ENCODE assay signal across 17 mouse cellular contexts in the genomic region with DNA sequence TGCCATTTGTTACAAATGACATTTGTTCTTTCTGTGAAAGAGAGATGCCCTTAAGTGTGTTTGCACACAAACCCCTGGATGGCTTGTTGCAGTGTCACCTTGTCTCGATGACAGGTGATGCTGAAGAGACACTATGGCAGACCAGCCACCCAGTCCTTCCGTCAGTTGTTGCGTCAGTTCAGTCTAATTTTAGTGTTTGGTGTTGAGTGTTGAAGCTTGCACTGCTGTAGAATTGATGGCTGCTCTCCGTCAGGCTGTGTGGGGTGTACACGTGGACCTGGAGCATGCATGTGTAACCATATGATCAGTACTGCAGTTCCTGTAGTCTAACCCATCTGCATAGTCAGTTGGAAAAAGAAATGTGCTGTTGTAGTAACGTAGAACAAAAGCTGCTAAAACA.
DNase-seq lines count a peak whose midpoint lies in the region; ATAC-seq and TF ChIP-seq lines count a peak whose summit lies in the region.
"Had no signal": no experiment of that assay in that cellular context is flagged by ENCODE, and none has a peak within 500 bp of the region (broad histone marks: within the 10 kb centered on the region; RNA-seq: fewer than 3 reads in every experiment).

No protein-coding gene starts in this region.

- DNase-seq in layer of hippocampus, adult 9-11 months = peak; percentile 52
- DNase-seq in layer of hippocampus, postnatal 14 days (ENCODE audit: low spot score in 2 of 2) = no peak
- peak; percentile 52 for DNase-seq in right cerebral cortex, adult 18-20 months
- DNase-seq in right cerebral cortex, postnatal 4 days = no peak
- DNase-seq in telencephalon, adult 2 months (ENCODE audit: low read depth, low spot score) = peak; percentile 69
- DNase-seq in gastrocnemius, adult 2 months = no peak
- DNase-seq: adrenal gland, postnatal 25 days; cerebellum, adult 2 months; kidney, adult 11 months; kidney, postnatal 10 days; lung, adult 2 months; lung, postnatal 4 days had no signal

- peaks cover 27% of the 10 kb centered on the region for H3K36me3 ChIP-seq in heart, embryonic 15.5 days

- no peak overlapping the region for H3K9ac ChIP-seq in heart, embryonic 15.5 days
- H3K9ac ChIP-seq: forebrain, embryonic 15.5 days; midbrain, embryonic 13.5 days had no signal

- H3K27me3 ChIP-seq in heart, embryonic 15.5 days = no peaks in the 10 kb centered on the region
- H3K27me3 ChIP-seq: forebrain, embryonic 15.5 days; midbrain, embryonic 13.5 days had no signal

- ATAC-seq in heart, embryonic 15.5 days (replicated peaks; ENCODE audit: insufficient number of reproducible peaks, insufficient read depth, low FRiP score, low read depth) = peak; percentile 68
- ATAC-seq: forebrain, embryonic 15.5 days; hindbrain, embryonic 16.5 days; midbrain, embryonic 13.5 days had no signal

- WGBS in heart, embryonic 15.5 days = 55% methylated on average over 6 of the region's 6 CpGs

- no peaks in the 10 kb centered on the region for H3K9me3 ChIP-seq in heart, embryonic 15.5 days (replicated peaks)
- H3K9me3 ChIP-seq: forebrain, embryonic 15.5 days; midbrain, embryonic 13.5 days had no signal

- peak overlapping the region; percentile 19; the same call in 1 of the 2 replicates for H3K4me2 ChIP-seq in heart, embryonic 15.5 days
- H3K4me2 ChIP-seq: forebrain, embryonic 15.5 days; midbrain, embryonic 13.5 days had no signal

- peaks cover 57% of the 10 kb centered on the region for H3K4me1 ChIP-seq in heart, embryonic 15.5 days (replicated peaks)

- H3K4me3 ChIP-seq in heart, embryonic 15.5 days = no peak overlapping the region
- H3K4me3 ChIP-seq in gastrocnemius, adult 2 months = no peak overlapping the region
- H3K4me3 ChIP-seq: erythroblast, embryonic 14.5 days; forebrain, embryonic 15.5 days; midbrain, embryonic 13.5 days had no signal

- intact Hi-C loops in gastrocnemius, adult 2 months (cut with DNase I) = no loop called here

- TF ChIP-seq CTCF in gastrocnemius, adult 2 months (IDR thresholded peaks at IDR 0.05) = no peak

- peak overlapping the region; percentile 79 for H3K27ac ChIP-seq in heart, embryonic 15.5 days
- no peak overlapping the region for H3K27ac ChIP-seq in gastrocnemius, adult 2 months
- H3K27ac ChIP-seq: forebrain, embryonic 15.5 days; midbrain, embryonic 13.5 days had no signal

Comparison
In these comparisons a context has a peak if more than half of its experiments do, and no peak if none do; other contexts are left out.
1. DNase-seq: peak in layer of hippocampus, adult 9-11 months (single experiment), right cerebral cortex, adult 18-20 months (single experiment) and telencephalon, adult 2 months (single experiment); none in layer of hippocampus, postnatal 14 days (0 of 2), right cerebral cortex, postnatal 4 days (single experiment) and gastrocnemius, adult 2 months (single experiment).